Mouse (Mus musculus): ENCODE data around the gene Fbxo7. TPM values are rescaled to one million over a fixed set of nuclear protein-coding genes. Genes with fewer than 3 reads are reported as not detected.

The Fbxo7 gene
- polyA plus RNA-seq, 1 experiment from 2014 or later, result 60.6 TPM

- H3K27me3 ChIP-seq (ENCODE audit: control insufficient read depth, insufficient read depth, low read depth, low read length), result no peaks in the 10 kb centered on the region
- no peaks in the 10 kb centered on the region for H3K4me1 ChIP-seq (ENCODE audit: control insufficient read depth, low read depth, low read length)
- H3K36me3 ChIP-seq (ENCODE audit: control insufficient read depth, insufficient read depth), result no peaks in the 10 kb centered on the region
- ATAC-seq (ENCODE audit: low read depth), result no peak
- H3K4me3 ChIP-seq (ENCODE audit: low read depth, low read length), result no peak overlapping the region
- no peak overlapping the region for H3K4me2 ChIP-seq (ENCODE audit: low read depth, low read length)
- no peaks in the 10 kb centered on the region for H3K9me3 ChIP-seq (replicated peaks; ENCODE audit: control insufficient read depth, low read length)
- 56% methylated on average over 9 of the region's 9 CpGs for WGBS (ENCODE audit: insufficient replicate concordance)
- no peak overlapping the region for H3K9ac ChIP-seq (ENCODE audit: low read depth, low read length)
- H3K27ac ChIP-seq (ENCODE audit: low read length), result no peak overlapping the region
Measured at GRCm38 (mm10) chr10:86079921-86080320, 58.1 kb downstream of the Fbxo7 start.

GRCm38 (mm10) chr10:86091919-86092318 is 70.1 kb downstream of the Fbxo7 start:
- Histone ChIP-seq H3K27ac (ENCODE audit: low read length) (no peak overlapping the region), H3K4me3 (ENCODE audit: low read depth, low read length) (no peak overlapping the region), H3K4me2 (ENCODE audit: low read depth, low read length) (no peak overlapping the region), H3K9ac (ENCODE audit: low read depth, low read length) (no peak overlapping the region), H3K4me1 (ENCODE audit: control insufficient read depth, low read depth, low read length) (no peaks in the 10 kb centered on the region), H3K27me3 (ENCODE audit: control insufficient read depth, insufficient read depth, low read depth, low read length) (no peaks in the 10 kb centered on the region), H3K36me3 (ENCODE audit: control insufficient read depth, insufficient read depth) (no peaks in the 10 kb centered on the region), H3K9me3 (replicated peaks; ENCODE audit: control insufficient read depth, low read length) (no peaks in the 10 kb centered on the region)
- WGBS (ENCODE audit: insufficient replicate concordance), result 40% methylated on average over 10 of the region's 10 CpGs
- ATAC-seq (ENCODE audit: low read depth), result no peak

GRCm38 (mm10) chr10:86093109-86094035 is 71.6 kb downstream of the Fbxo7 start:
- no peak for ATAC-seq (ENCODE audit: low read depth)
- 37% methylated on average over 14 of the region's 14 CpGs for WGBS (ENCODE audit: insufficient replicate concordance)

GRCm38 (mm10) chr10:86098363-86098762 is 76.6 kb downstream of the Fbxo7 start:
- WGBS (ENCODE audit: insufficient replicate concordance), result 53% methylated on average over 6 of the region's 6 CpGs
- Histone ChIP-seq H3K9me3 (replicated peaks; ENCODE audit: control insufficient read depth, low read length) (no peaks in the 10 kb centered on the region), H3K36me3 (ENCODE audit: control insufficient read depth, insufficient read depth) (no peaks in the 10 kb centered on the region), H3K4me3 (ENCODE audit: low read depth, low read length) (no peak overlapping the region), H3K4me1 (ENCODE audit: control insufficient read depth, low read depth, low read length) (no peaks in the 10 kb centered on the region), H3K4me2 (ENCODE audit: low read depth, low read length) (no peak overlapping the region), H3K9ac (ENCODE audit: low read depth, low read length) (no peak overlapping the region), H3K27ac (ENCODE audit: low read length) (no peak overlapping the region), H3K27me3 (ENCODE audit: control insufficient read depth, insufficient read depth, low read depth, low read length) (no peaks in the 10 kb centered on the region)
- ATAC-seq (ENCODE audit: low read depth), result no peak

More at GRCm38 (mm10) chr10:86093109-86094035, 71.6 kb downstream of the Fbxo7 start:
- Histone ChIP-seq H3K4me2 (ENCODE audit: low read depth, low read length) (no peak overlapping the region), H3K9ac (ENCODE audit: low read depth, low read length) (no peak overlapping the region), H3K4me1 (ENCODE audit: control insufficient read depth, low read depth, low read length) (no peaks in the 10 kb centered on the region), H3K9me3 (replicated peaks; ENCODE audit: control insufficient read depth, low read length) (no peaks in the 10 kb centered on the region), H3K4me3 (ENCODE audit: low read depth, low read length) (no peak overlapping the region), H3K27ac (ENCODE audit: low read length) (no peak overlapping the region), H3K27me3 (ENCODE audit: control insufficient read depth, insufficient read depth, low read depth, low read length) (no peaks in the 10 kb centered on the region), H3K36me3 (ENCODE audit: control insufficient read depth, insufficient read depth) (no peaks in the 10 kb centered on the region)

- H3K4me3 ChIP-seq (ENCODE audit: low read depth, low read length), result no peak overlapping the region
- no peaks in the 10 kb centered on the region; the same call in 1 of the 2 replicates for H3K27me3 ChIP-seq (ENCODE audit: control insufficient read depth, insufficient read depth, low read depth, low read length)
- no peaks in the 10 kb centered on the region for H3K9me3 ChIP-seq (replicated peaks; ENCODE audit: control insufficient read depth, low read length)
- no peak for ATAC-seq (ENCODE audit: low read depth)
- H3K4me1 ChIP-seq (ENCODE audit: control insufficient read depth, low read depth, low read length), result no peaks in the 10 kb centered on the region
- 66% methylated on average over 3 of the region's 3 CpGs for WGBS (ENCODE audit: insufficient replicate concordance)
- no peak overlapping the region for H3K9ac ChIP-seq (ENCODE audit: low read depth, low read length)
- H3K36me3 ChIP-seq (ENCODE audit: control insufficient read depth, insufficient read depth), result no peaks in the 10 kb centered on the region
- no peak overlapping the region for H3K4me2 ChIP-seq (ENCODE audit: low read depth, low read length)
- no peak overlapping the region for H3K27ac ChIP-seq (ENCODE audit: low read length)
Measured at GRCm38 (mm10) chr10:86100281-86100851, 78.6 kb downstream of the Fbxo7 start.

Other genes starting within 250 kb of the Fbxo7 start
- 23.6 and 24.4 TPM in 2 replicates for gene Pwp1, start 192.5 kb upstream of the Fbxo7 start, polyA plus RNA-seq (2015; fragmentation: Nextera tagmentation; extraction: Ambion mirVana)
- 3.8 and 4.1 TPM in 2 replicates for gene Prdm4, start 104.8 kb upstream of the Fbxo7 start, polyA plus RNA-seq (2015; fragmentation: Nextera tagmentation; extraction: Ambion mirVana)
- gene Ascl4, start 94.3 kb upstream of the Fbxo7 start, polyA plus RNA-seq (2015; fragmentation: Nextera tagmentation; extraction: Ambion mirVana), result not detected in 2 replicates
- 61.2 and 65.3 TPM in 2 replicates for gene Rtcb, start 64.1 kb upstream of the Fbxo7 start, polyA plus RNA-seq (2015; fragmentation: Nextera tagmentation; extraction: Ambion mirVana)
- 0.04 TPM in 1 of 2 replicates, not detected in the other for gene Bpifc, start 10.1 kb upstream of the Fbxo7 start, polyA plus RNA-seq (2015; fragmentation: Nextera tagmentation; extraction: Ambion mirVana)

Data from liver, embryonic 16.5 days (tissue).